Mouse (Mus musculus) CH12.LX (cell line): ENCODE data around the gene Arrdc2. TPM values are rescaled to one million over a fixed set of nuclear protein-coding genes. Genes with fewer than 3 reads are reported as not detected.

ENCODE experiments used
- DNase-seq: peaks from one replicate; pipeline ENCODE4 v3.0.0-alpha.2; 2013; ENCODE audit errors: extremely low read depth
- H3K27ac ChIP-seq: 2 replicates; pipeline ENCODE4 v1.5.1; 2012; ENCODE audit warnings: low read depth, mild to moderate bottlenecking, control low read depth, moderate library complexity; ENCODE audit not compliant: insufficient read depth
- H3K27me3 ChIP-seq: replicated peaks from 2 replicates; pipeline ENCODE3; 2012; ENCODE audit warnings: inconsistent platforms
- H3K36me3 ChIP-seq, 2 experiments: replicated peaks in 1 of 2; 2 replicates each; pipeline versions ENCODE3 to v1.6.1; 2012; ENCODE audit warnings: inconsistent platforms in 1 of 2, low read length in 1 of 2, mild to moderate bottlenecking in 1 of 2, mixed read lengths in 1 of 2, moderate library complexity in 1 of 2; ENCODE audit not compliant: control insufficient read depth in 1 of 2, insufficient read depth in 1 of 2
- H3K4me1 ChIP-seq, 2 experiments: 2 replicates each; pipeline ENCODE4 v1.6.1; 2012; ENCODE audit warnings: inconsistent platforms in 1 of 2, moderate library complexity in 1 of 2; ENCODE audit not compliant: insufficient read depth in 2 of 2, control insufficient read depth in 1 of 2
- H3K4me2 ChIP-seq: 2 replicates; pipeline ENCODE4 v1.6.1; 2012; ENCODE audit warnings: low read depth, mild to moderate bottlenecking, control low read depth; ENCODE audit not compliant: poor library complexity, insufficient read depth, severe bottlenecking
- H3K4me3 ChIP-seq, 3 experiments: fragments of 150-350 bp in 1 of 3; sonication (generic) in 1 of 3; replicated peaks in 1 of 3; 2 replicates each; pipeline versions ENCODE3 to v1.5.1; 2011 to 2012; ENCODE audit warnings: low read depth in 2 of 3, low read length in 2 of 3, mild to moderate bottlenecking in 2 of 3, moderate library complexity in 2 of 3, control low read depth in 1 of 3, improper control_type of control experiment in 1 of 3, inconsistent platforms in 1 of 3, mixed read lengths in 1 of 3; ENCODE audit not compliant: poor library complexity in 1 of 3
- H3K79me2 ChIP-seq: replicated peaks from 2 replicates; pipeline ENCODE4 v1.6.1; 2012; ENCODE audit warnings: mild to moderate bottlenecking, moderate library complexity; ENCODE audit not compliant: control insufficient read depth, poor library complexity, insufficient read depth, severe bottlenecking; ENCODE audit errors: extremely low read depth
- H3K9ac ChIP-seq: 2 replicates; pipeline ENCODE4 v1.6.1; 2012; ENCODE audit warnings: low read depth, mild to moderate bottlenecking, control low read depth, moderate library complexity; ENCODE audit not compliant: insufficient read depth
- H3K9me3 ChIP-seq: replicated peaks from 2 replicates; pipeline ENCODE3; 2012; ENCODE audit warnings: low read length, inconsistent platforms, mixed read lengths
- CHD1 ChIP-seq: IDR thresholded peaks from 2 replicates; pipeline ENCODE4 v1.6.1; 2012; ENCODE audit warnings: low read depth, low read length, improper control_type of control experiment, inconsistent platforms
- CHD2 ChIP-seq: IDR thresholded peaks from 2 replicates; pipeline ENCODE4 v1.6.1; 2011; ENCODE audit warnings: low read length, improper control_type of control experiment
- CTCF ChIP-seq, 2 experiments: IDR thresholded peaks in 1 of 2; conservative IDR thresholded peaks in 1 of 2; 2 replicates each; pipeline ENCODE4 v1.5.1; 2011 to 2012; ENCODE audit warnings: low read depth in 2 of 2, low read length in 2 of 2, improper control_type of control experiment in 1 of 2, inconsistent platforms in 1 of 2, mild to moderate bottlenecking in 1 of 2, moderate library complexity in 1 of 2
- ELF1 ChIP-seq: IDR thresholded peaks from 2 replicates; pipeline ENCODE4 v1.6.1; 2014; ENCODE audit warnings: low read depth, mild to moderate bottlenecking, inconsistent platforms, low read length, improper control_type of control experiment
- ETS1 ChIP-seq: conservative IDR thresholded peaks from 2 replicates; pipeline ENCODE4 v1.6.1; 2012; ENCODE audit warnings: low read depth, mild to moderate bottlenecking, inconsistent platforms, low read length, improper control_type of control experiment, moderate library complexity
- GABPA ChIP-seq: IDR thresholded peaks from 2 replicates; pipeline ENCODE4 v1.6.1; 2012; ENCODE audit warnings: low read depth, low read length, improper control_type of control experiment, inconsistent platforms; ENCODE audit not compliant: insufficient replicate concordance
- HCFC1 ChIP-seq: IDR thresholded peaks from 2 replicates; pipeline ENCODE4 v1.6.1; 2012; ENCODE audit warnings: low read depth, mild to moderate bottlenecking, inconsistent platforms, low read length, improper control_type of control experiment
- IRF4 ChIP-seq: IDR thresholded peaks from 2 replicates; pipeline ENCODE4 v1.6.1; 2014; ENCODE audit warnings: low read depth, mild to moderate bottlenecking, inconsistent platforms, low read length, improper control_type of control experiment
- JUN ChIP-seq: IDR thresholded peaks from 2 replicates; pipeline ENCODE4 v1.6.1; 2011; ENCODE audit warnings: low read depth, mild to moderate bottlenecking, low read length, improper control_type of control experiment, moderate library complexity; ENCODE audit not compliant: insufficient read depth
- KAT2A ChIP-seq: IDR thresholded peaks from 2 replicates; pipeline ENCODE4 v1.6.1; 2012; ENCODE audit warnings: low read length, improper control_type of control experiment, inconsistent platforms; ENCODE audit not compliant: insufficient replicate concordance
- MAFK ChIP-seq: IDR thresholded peaks from 2 replicates; pipeline ENCODE4 v1.6.1; 2011; ENCODE audit warnings: low read length, improper control_type of control experiment; ENCODE audit not compliant: insufficient replicate concordance
- MAX ChIP-seq: IDR thresholded peaks from 2 replicates; pipeline ENCODE4 v1.6.1; 2011; ENCODE audit warnings: low read length, improper control_type of control experiment
- MAZ ChIP-seq: IDR thresholded peaks from 2 replicates; pipeline ENCODE4 v1.6.1; 2012; ENCODE audit warnings: low read depth, mild to moderate bottlenecking, inconsistent platforms, low read length, improper control_type of control experiment, moderate library complexity
- NELFE ChIP-seq: IDR thresholded peaks from 2 replicates; pipeline ENCODE4 v1.6.1; 2011; ENCODE audit warnings: low read depth, low read length, improper control_type of control experiment
- PAX5 ChIP-seq: IDR thresholded peaks from 2 replicates; pipeline ENCODE4 v1.6.1; 2012; ENCODE audit warnings: low read length, inconsistent platforms, mixed read lengths
- POLR2A ChIP-seq: IDR thresholded peaks from 2 replicates; pipeline ENCODE4 v1.6.1; 2011; ENCODE audit warnings: low read depth, mild to moderate bottlenecking, improper control_type of control experiment, low read length
- RAD21 ChIP-seq: IDR thresholded peaks from 2 replicates; pipeline ENCODE4 v1.6.1; 2011; ENCODE audit warnings: low read depth, mild to moderate bottlenecking, low read length, improper control_type of control experiment, moderate library complexity
- RCOR1 ChIP-seq: conservative IDR thresholded peaks from 2 replicates; pipeline ENCODE4 v1.6.1; 2012; ENCODE audit warnings: low read depth, mild to moderate bottlenecking, inconsistent platforms, low read length, improper control_type of control experiment
- SIN3A ChIP-seq: IDR thresholded peaks from 2 replicates; pipeline ENCODE4 v1.6.1; 2012; ENCODE audit warnings: low read length, improper control_type of control experiment, inconsistent platforms
- SMC3 ChIP-seq: IDR thresholded peaks from 2 replicates; pipeline ENCODE4 v1.6.1; 2011; ENCODE audit warnings: low read depth, low read length, improper control_type of control experiment
- TCF12 ChIP-seq: IDR thresholded peaks from 2 replicates; pipeline ENCODE4 v1.6.1; 2014; ENCODE audit warnings: low read depth, mild to moderate bottlenecking, inconsistent platforms, low read length, improper control_type of control experiment
- UBTF ChIP-seq: IDR thresholded peaks from 2 replicates; pipeline ENCODE4 v1.6.1; 2012; ENCODE audit warnings: low read depth, mild to moderate bottlenecking, inconsistent platforms, low read length, improper control_type of control experiment, moderate library complexity
- USF1 ChIP-seq: IDR thresholded peaks from 2 replicates; pipeline ENCODE4 v1.6.1; 2014; ENCODE audit warnings: low read depth, mild to moderate bottlenecking, inconsistent platforms, low read length, improper control_type of control experiment
- USF2 ChIP-seq: conservative IDR thresholded peaks from 2 replicates; pipeline ENCODE4 v1.6.1; 2011; ENCODE audit warnings: low read depth, low read length, improper control_type of control experiment
- ZKSCAN1 ChIP-seq: IDR thresholded peaks from 2 replicates; pipeline ENCODE4 v1.6.1; 2012; ENCODE audit warnings: low read depth, inconsistent platforms, low read length, improper control_type of control experiment, borderline replicate concordance
- dilution Hi-C: fragments of 300-500 bp; cut with MboI; formaldehyde crosslinking; loops from 2 replicates; pipeline ENCODE4 v1.14.3; 2020; ENCODE audit warnings: low sequenced_read_pairs; ENCODE audit not compliant: extremely low pct_unique_long_range_greater_than_20kb, extremely low pct_ligation_motif_present
- in situ Hi-C: fragments of 300-500 bp; cut with MboI; formaldehyde crosslinking; loops from 3 replicates; pipeline ENCODE4 v1.14.3; 2019; ENCODE audit warnings: low sequenced_read_pairs, low pct_ligation_motif_present, low pct_unique_long_range_greater_than_20kb, mixed read lengths
- polyA plus RNA-seq: library from polyadenylated mRNA; unstranded; fragments of >175 nt; gene quantifications from 2 replicates; pipeline ENCODE4 v1.2.1, GENCODE M21; 2012; ENCODE audit warnings: low read depth; ENCODE audit not compliant: insufficient read length
- total RNA-seq, 2 experiments: library from RNA; depleted of rRNA; stranded (reverse); fragments of 300-350 nt in 1 of 2; fragments of >200 nt in 1 of 2; gene quantifications; 2 replicates each; pipeline ENCODE4 v1.2.3; 2012 to 2014

The Arrdc2 gene
- total and polyA plus RNA-seq, 3 experiments = 5.6 to 8.0 (median 6.1) TPM

- TF ChIP-seq USF1 (no peak), RAD21 (no peak), JUN (no peak), MAZ (no peak), MAX (no peak), MAFK (no peak), POLR2A (no peak), RCOR1 (no peak), CTCF (conservative IDR thresholded peaks at IDR 0.05 in 1 of 2, IDR thresholded peaks at IDR 0.05 in 1 of 2; ENCODE audit: low read depth in 2 of 2, low read length in 2 of 2) (no peak), GABPA (no peak), USF2 (no peak), ELF1 (no peak), KAT2A (no peak), ZKSCAN1 (no peak), CHD2 (no peak), NELFE (no peak), IRF4 (no peak), CHD1 (no peak)
- Histone ChIP-seq H3K79me2 (no peaks in the 10 kb centered on the region), H3K9ac (no peak overlapping the region), H3K27ac (no peak overlapping the region), H3K4me1 (peaks cover 14 to 25% of the 10 kb centered on the region in 2 experiments), H3K9me3 (no peaks in the 10 kb centered on the region), H3K27me3 (peaks cover 74% of the 10 kb centered on the region), H3K4me3 (no peak overlapping the region), H3K4me2 (no peak overlapping the region), H3K36me3 (no peaks in the 10 kb centered on the region)
- DNase-seq = no peak
- in situ Hi-C loops = no loop called here
- dilution Hi-C loops = no loop called here
Measured at GRCm38 (mm10) chr8:70851837-70852236, 12.3 kb upstream of the Arrdc2 start.

GRCm38 (mm10) chr8:70850947-70851346 is 11.4 kb upstream of the Arrdc2 start:
- in situ Hi-C loops = no loop called here
- Histone ChIP-seq H3K27me3 (peaks cover 75% of the 10 kb centered on the region), H3K27ac (no peak overlapping the region), H3K4me1 (peaks cover 10 to 31% of the 10 kb centered on the region in 2 experiments; a peak in 3 of 4 replicates)
- TF ChIP-seq MAZ = no peak
- no peak for TF ChIP-seq UBTF
- no peak for TF ChIP-seq MAX
- no peak for TF ChIP-seq HCFC1
- TF ChIP-seq SMC3 = no peak
- no peak for TF ChIP-seq TCF12
- no peak for TF ChIP-seq RCOR1
- no peak for TF ChIP-seq CHD2
- no peak for TF ChIP-seq ZKSCAN1
- TF ChIP-seq USF1 = no peak
- TF ChIP-seq PAX5 = no peak
- TF ChIP-seq ETS1 = no peak
- no peak for TF ChIP-seq SIN3A
- no peak for TF ChIP-seq NELFE
- TF ChIP-seq, all 38 proteins: peak for 0
- Histone ChIP-seq H3K36me3 (no peaks in the 10 kb centered on the region), H3K4me3 (no peak overlapping the region), H3K79me2 (no peaks in the 10 kb centered on the region), H3K9ac (no peak overlapping the region), H3K9me3 (no peaks in the 10 kb centered on the region), H3K4me2 (no peak overlapping the region)
- dilution Hi-C loops = no loop called here
- no peak for DNase-seq
